Mouse (Mus musculus) CH12.LX (cell line): ENCODE data around the gene Cops4.

Experiments used
- CHD2 ChIP-seq: IDR thresholded peaks from 2 replicates; pipeline ENCODE4 v1.6.1; 2011; ENCODE audit warnings: low read length, improper control_type of control experiment
- CTCF ChIP-seq, 2 experiments: IDR thresholded peaks in 1 of 2; conservative IDR thresholded peaks in 1 of 2; 2 replicates each; pipeline ENCODE4 v1.5.1; 2011 to 2012; ENCODE audit warnings: low read depth in 2 of 2, low read length in 2 of 2, improper control_type of control experiment in 1 of 2, inconsistent platforms in 1 of 2, mild to moderate bottlenecking in 1 of 2, moderate library complexity in 1 of 2
- EP300 ChIP-seq: IDR thresholded peaks from 2 replicates; pipeline ENCODE4 v1.6.1; 2011; ENCODE audit warnings: low read length, improper control_type of control experiment
- ETS1 ChIP-seq: conservative IDR thresholded peaks from 2 replicates; pipeline ENCODE4 v1.6.1; 2012; ENCODE audit warnings: low read depth, mild to moderate bottlenecking, inconsistent platforms, low read length, improper control_type of control experiment, moderate library complexity
- GABPA ChIP-seq: IDR thresholded peaks from 2 replicates; pipeline ENCODE4 v1.6.1; 2012; ENCODE audit warnings: low read depth, low read length, improper control_type of control experiment, inconsistent platforms; ENCODE audit not compliant: insufficient replicate concordance
- KAT2A ChIP-seq: IDR thresholded peaks from 2 replicates; pipeline ENCODE4 v1.6.1; 2012; ENCODE audit warnings: low read length, improper control_type of control experiment, inconsistent platforms; ENCODE audit not compliant: insufficient replicate concordance
- POLR2A ChIP-seq: IDR thresholded peaks from 2 replicates; pipeline ENCODE4 v1.6.1; 2011; ENCODE audit warnings: low read depth, mild to moderate bottlenecking, improper control_type of control experiment, low read length
- ZC3H11A ChIP-seq: IDR thresholded peaks from 2 replicates; pipeline ENCODE4 v1.6.1; 2012; ENCODE audit warnings: low read depth, mild to moderate bottlenecking, inconsistent platforms, low read length, improper control_type of control experiment
- ZNF384 ChIP-seq: IDR thresholded peaks from 2 replicates; pipeline ENCODE4 v1.6.1; 2012; ENCODE audit warnings: low read depth, low read length, improper control_type of control experiment, inconsistent platforms

DNA sequence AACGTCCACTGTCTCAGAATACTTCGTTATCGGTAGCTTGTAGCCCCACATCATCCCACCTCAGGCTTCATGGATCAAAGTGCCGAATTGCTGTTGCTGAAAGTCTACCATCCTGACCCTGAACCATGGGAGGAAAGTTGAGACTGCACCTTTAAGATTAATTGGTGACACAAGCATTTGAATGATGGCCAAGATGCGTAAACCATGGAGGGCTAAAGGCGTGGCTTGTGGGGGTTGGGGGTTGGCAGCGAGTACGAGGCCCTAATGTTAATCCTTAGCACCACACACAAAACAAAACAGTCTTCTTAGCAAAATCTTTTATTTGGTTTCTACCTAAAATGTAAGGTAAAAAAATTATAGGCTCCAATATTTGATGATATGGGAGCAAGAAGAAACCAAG lies 35.3 kb downstream of the Cops4 start:
- TF ChIP-seq CTCF (conservative IDR thresholded peaks at IDR 0.05 in 1 of 2, IDR thresholded peaks at IDR 0.05 in 1 of 2; ENCODE audit: low read depth in 2 of 2, low read length in 2 of 2) (no peak), ZC3H11A (no peak), ETS1 (no peak), KAT2A (no peak), CHD2 (no peak), ZNF384 (no peak), POLR2A (no peak), EP300 (no peak), GABPA (no peak)
